Mouse (Mus musculus) ES-E14 (cell line): Measurements from ENCODE around the gene Tespa1.

ENCODE experiments used
- CHD2 ChIP-seq: IDR thresholded peaks from 2 replicates; pipeline ENCODE4 v1.6.1; 2014; ENCODE audit warnings: mild to moderate bottlenecking, low read depth, low read length, inconsistent platforms
- HCFC1 ChIP-seq: IDR thresholded peaks from 2 replicates; pipeline ENCODE4 v1.6.1; 2012; ENCODE audit warnings: low read length, inconsistent platforms, borderline replicate concordance; ENCODE audit not compliant: insufficient read depth
- MAFK ChIP-seq: IDR thresholded peaks from 2 replicates; pipeline ENCODE4 v1.6.1; 2014; ENCODE audit warnings: mild to moderate bottlenecking, low read depth, low read length, inconsistent platforms; ENCODE audit not compliant: insufficient read depth
- ZC3H11A ChIP-seq: IDR thresholded peaks from 2 replicates; pipeline ENCODE4 v1.6.1; 2012; ENCODE audit warnings: low read depth, mild to moderate bottlenecking, inconsistent platforms, low read length, borderline replicate concordance
- ZNF384 ChIP-seq: IDR thresholded peaks from 2 replicates; pipeline ENCODE4 v1.6.1; 2012; ENCODE audit warnings: low read depth, low read length, inconsistent platforms

- TF ChIP-seq CHD2 (no peak), HCFC1 (no peak), MAFK (no peak), ZNF384 (no peak), ZC3H11A (no peak)
Measured at GRCm38 (mm10) chr10:130287201-130287600, 35.5 kb upstream of the Tespa1 start.
